Mouse (Mus musculus) inflammation-experienced regulatory T-cells, adult 6 months (primary cell): Measurements from ENCODE around the gene Cacna1d. TPM values are rescaled to one million over a fixed set of nuclear protein-coding genes. Genes with fewer than 3 reads are reported as not detected.

ENCODE experiments used
- ATAC-seq: one replicate; pipeline ENCODE4 v1.8.0; 2017
- polyA plus RNA-seq, 3 experiments: library from polyadenylated mRNA; unstranded; fragments of 100-300 nt; shearing (Covaris generic); gene quantifications; one replicate each; pipeline ENCODE4 v1.2.1; 2017

The Cacna1d gene
- 1 to 10 TPM; 1.4 to 3.4 (median 2.8) TPM for polyA plus RNA-seq

DNA sequence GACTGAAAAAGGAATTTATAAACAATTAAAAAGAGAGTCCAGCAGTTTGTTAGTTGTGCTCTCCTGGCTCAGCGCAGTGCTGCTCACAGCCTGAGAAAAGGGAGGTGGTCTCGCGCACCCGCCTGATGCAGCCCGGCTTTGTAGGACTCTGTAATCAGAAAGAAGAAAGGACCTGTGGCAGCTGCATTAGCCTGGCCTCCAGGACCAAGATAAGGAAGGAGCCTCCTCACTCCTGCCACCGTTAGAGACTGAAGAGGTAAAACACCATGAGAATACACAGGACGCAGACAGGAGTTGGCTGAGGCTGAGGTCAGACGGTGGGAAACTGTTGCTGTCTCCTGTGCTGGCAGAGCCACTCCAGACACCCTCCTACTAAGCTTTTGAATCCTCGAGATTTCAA lies at the start of gene Cacna1d:
Gene Cacna1d (minus strand): TSS at position 114 of the 400 bp plus-strand sequence.
- ATAC-seq, result no peak

DNA sequence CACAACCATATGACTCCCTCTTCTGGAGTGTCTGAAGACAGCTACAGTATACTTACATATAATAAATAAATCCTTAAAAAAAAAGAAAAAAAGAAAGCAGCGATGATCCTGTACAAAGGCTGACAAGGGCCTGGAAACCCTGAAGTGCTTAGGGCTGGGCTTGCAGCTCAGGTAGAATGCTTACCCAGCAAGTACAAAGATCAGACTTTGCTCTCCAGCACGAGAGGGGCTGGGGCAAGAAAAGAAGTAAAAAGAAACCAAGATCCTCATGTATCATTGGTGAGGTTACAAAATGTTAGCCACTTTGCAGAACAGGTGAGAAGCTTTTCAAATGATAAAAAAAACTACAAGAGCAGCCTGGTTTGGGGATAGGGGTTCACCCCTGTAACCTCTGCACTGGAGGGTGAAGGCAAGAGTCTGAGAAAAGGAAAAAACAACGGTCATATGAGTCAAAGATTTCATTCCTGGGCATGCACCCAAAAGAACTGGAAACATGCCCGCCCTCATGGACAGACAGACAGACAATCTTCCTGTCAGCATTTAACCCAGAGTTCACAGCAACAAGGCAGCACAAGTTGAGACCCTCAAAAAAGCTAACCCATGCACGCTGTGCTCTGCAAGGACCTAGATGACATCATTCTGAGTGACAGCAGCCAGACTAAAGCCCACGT lies 42.7 kb upstream of the Cacna1d start:
- ATAC-seq, result no peak

DNA sequence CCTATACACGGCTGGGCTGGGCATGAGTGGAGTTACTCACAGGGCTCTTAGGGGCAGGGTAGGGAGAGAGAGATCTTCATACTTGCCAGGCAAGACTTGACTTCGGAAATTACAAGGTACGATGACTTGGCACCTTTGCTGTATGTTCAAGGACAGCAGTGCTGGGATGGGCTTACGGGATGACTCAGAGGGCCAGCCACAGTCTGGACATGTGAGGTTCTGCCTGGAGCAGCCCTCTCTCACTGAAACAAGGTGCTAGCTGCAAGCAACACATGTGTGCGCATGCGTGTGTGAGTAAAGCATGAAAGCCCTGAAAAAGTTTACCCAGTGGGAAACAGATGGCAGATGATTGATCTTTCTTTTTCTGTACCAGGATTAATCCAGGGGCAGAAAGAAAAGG lies 40.6 kb upstream of the Cacna1d start:
- ATAC-seq, result no peak

DNA sequence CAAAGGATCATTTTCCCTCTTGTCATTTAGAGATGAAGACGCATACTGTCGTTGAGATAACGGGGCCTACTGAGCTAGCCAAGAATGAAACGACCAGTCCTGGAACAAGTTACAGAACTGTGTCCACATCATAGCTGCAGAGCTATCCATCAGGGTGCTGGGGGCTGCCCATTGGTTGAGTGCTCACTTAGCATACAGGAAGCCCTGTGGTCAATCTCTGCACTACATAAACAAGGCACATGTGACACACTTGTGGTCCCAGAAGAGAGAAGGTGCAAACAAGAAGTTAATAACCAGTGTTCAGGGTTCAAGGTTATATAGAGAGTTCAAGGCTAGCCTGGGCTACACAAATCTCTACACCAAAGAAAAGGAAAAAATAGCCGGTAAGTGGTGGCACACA lies 40.2 kb upstream of the Cacna1d start:
- no peak for ATAC-seq

DNA sequence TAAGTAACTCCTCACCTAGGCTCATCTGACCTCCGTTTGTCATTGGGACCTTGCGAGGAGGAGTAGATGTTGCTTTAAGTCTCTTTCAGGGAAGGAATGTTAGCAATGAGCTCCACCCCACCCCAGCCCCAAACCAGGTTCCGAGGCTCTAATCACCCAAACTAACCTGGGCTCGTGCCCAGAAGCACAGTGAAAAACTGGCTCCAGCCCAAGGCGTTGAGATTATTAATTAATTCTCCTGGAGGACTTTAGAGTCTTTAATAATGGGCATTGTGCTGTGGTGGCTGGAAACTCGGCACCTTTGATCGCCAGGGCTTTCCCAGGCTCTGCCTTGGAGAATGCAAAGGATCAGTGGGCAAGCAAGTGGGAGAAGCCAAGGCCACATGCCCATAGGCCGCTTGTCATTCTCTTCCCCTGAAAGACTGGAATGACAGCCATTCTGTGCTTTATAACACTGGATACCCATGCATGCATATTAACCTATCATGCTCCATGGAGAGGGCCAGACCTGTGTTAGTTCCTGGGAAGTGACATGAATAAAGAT lies 39.5 kb upstream of the Cacna1d start:
- no peak for ATAC-seq

DNA sequence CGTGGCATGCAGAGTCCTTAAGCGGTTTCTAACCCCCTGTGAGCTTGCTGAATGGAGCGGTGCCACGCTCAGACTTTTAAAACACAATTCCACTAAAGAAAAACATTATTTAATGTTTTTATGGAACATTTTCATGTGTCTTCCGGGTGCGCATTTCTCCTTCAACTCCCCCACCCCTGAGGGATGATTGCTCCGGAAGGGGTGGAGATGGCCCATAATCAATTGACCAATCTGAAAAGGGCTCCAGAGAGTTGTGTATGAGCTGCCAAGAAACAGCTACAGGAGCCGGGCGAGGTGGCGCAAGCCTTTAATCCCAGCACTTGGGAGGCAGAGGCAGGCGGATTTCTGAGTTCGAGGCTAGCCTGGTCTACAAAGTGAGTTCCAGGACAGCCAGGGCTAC lies 38.2 kb upstream of the Cacna1d start:
- ATAC-seq, result no peak

DNA sequence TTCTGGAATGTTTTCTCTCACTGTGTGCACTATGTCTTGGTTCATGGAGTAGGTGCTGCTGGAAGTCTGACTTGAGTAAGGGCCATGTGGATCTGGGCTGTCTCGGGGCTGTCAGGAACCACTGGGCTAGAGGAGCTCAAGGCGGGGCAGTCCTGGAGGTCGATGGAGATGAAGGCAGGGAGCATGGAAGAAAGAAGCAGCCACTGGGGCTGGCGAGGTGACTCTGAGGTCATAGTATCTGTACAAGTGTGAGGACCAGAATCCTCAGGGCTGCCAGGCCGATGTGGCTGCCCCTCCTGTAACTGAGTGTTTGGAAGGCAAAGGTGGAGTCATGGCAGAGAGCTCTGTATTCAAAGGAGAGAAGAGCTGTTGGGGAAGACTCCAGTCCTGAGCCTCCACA lies 37.7 kb upstream of the Cacna1d start:
- no peak for ATAC-seq

DNA sequence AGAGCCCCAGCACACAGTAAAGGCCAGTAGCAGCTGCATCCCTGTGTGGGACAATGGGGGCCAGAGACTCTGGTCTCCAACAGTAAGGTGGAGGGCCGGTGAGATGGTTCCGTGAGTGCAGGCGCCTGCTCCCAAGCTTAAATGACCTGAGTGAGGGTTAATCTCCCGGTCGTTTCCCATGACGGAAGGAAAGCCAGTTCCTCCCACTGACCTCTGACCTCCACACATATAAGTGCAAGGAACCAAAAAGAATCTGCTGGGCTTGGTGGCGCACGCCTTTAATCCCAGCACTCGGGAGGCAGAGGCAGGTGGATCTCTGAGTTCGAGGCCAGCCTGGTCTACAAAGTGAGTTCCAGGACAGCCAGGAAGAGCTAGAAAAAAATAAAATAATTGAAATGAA lies 37.1 kb upstream of the Cacna1d start:
- ATAC-seq, result no peak

DNA sequence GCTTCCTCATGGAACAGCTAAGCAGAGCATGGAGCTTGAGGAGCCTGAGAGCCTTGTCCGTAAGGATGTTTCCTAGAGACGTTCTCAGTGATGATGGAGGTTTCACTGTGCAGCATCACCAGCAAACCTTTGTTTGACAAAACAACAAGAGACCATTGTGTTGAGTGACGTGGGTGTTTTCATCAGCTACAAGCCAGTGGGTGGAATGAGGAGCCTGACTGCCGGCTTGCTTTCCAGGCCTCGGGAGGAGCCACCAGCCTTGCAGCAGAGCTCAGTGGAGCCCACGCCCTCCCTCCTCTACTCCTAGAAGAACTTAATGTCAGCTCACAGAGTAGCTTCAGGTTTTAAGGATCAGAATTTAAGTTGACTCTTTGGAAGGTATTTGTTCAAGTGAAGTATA lies 32.1 kb upstream of the Cacna1d start:
- ATAC-seq, result no peak

DNA sequence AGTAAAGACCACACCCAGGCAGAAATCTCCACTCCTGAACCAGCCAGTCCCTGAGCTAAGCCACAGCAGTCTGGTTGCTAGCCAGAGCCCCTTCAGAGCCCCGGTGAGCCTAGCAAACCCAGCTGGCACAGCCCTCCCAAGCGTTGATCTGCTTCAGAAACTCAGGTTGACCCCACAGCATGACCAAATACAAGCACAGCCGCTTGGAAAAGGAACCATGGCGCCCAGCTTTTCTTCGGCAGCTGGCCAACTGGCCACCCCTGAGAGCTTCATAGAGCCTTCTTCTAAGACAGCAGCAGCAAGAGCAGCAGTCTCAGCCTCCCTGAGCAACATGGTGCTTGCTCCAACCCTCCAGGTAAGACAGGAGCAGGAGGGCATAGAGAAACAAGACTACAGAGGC lies 28.1 kb upstream of the Cacna1d start:
- ATAC-seq, result no peak

DNA sequence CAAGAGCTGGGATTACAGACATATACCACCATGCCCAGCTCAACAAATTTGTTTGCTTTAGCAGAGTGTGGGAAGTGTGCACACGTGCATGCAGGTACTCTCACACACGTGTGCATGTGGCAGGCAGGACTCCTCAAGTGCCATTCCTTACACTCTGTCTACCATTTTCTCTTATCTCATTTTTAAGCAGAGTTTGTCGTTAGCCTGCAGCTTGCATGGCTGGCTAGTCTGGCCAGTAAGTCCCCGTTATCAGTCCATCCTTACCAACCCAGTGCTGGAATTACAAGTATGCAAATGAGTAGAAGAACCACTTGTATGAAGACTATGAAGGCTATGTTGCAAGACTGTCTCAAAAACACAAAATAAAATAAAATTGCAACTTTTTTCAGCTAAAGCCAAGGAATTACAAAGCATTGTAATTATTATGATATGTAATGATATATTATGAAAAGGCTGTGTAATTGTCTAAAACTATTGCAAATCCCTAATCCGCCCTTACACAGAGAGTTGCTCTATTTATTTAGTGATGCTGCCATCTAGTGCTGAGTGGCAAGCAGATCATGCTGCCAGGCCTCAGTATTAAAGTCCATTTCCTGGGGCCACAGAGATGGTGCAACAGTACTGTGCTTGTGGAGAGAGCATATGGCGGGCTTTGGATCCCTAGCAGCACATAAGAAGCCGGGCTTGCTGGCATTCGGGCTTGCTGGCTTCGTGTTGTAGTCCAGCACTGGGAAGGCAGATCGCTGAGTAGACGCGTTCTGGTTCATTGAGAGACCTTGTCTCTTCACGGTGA lies 24.9 kb upstream of the Cacna1d start:
- ATAC-seq, result no peak

DNA sequence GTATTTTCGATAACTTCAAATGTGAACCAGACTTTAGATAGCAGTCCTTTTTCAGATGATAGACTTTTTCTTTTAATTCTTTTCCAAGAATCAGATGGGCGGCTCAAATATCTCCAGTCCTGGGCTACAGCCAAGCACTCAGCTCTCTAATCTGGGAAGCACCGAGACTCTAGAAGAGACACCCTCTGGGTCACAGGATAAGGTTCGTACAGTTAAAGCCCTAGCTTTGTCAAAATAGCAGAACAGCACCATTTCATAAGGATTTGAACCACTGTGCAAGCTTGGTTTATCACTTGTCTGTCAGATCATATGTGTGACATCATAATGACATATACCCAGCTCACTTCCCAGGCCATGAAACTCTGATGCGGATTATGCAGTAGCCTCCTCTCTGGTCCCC lies 21.6 kb upstream of the Cacna1d start:
- ATAC-seq, result no peak

DNA sequence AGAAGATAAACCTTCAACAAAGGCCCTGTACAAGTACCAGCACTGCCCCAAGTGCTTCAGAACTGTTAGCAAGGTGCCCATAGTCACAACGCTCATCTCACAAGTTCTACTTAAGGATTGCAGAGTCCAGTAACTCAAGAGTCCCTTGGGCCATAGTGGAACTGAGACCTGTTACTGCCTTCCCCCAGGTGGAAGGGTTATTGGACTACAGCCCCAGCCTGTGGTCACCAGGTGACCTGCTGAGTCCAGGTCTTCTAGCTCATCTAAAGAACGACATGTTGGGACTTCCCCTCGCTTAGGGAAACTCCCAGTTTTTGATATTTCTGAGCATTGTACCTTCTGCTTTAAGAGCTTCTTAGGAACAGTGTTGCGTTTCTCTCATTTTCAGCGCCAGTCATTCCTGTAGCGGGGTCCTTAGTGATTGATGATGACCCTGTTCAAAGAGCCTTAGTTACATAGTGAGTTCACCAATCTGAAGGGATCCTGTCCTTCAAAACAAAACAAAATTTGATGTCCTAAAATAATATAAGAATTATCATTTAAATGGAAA lies 19.0 kb upstream of the Cacna1d start:
- no peak for ATAC-seq

DNA sequence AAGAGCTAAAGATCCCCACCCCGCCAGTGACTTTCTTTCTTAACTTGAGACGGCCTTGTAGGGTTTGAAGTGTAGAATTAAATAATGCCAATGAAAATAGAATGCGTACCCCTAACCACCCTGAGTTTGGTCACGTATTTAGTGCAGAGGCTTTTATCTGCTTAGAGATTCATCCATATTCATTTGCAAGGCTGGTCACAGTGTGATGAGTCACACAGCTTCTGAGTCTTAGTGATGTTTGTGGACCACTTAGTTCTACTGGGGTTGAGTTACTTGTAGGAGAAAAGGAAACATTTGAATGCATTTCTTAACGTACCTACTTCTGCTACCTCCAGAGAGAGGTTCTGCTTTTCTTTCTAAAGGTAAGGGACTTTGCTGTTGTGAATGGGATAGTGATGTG lies 13.7 kb upstream of the Cacna1d start:
- no peak for ATAC-seq

DNA sequence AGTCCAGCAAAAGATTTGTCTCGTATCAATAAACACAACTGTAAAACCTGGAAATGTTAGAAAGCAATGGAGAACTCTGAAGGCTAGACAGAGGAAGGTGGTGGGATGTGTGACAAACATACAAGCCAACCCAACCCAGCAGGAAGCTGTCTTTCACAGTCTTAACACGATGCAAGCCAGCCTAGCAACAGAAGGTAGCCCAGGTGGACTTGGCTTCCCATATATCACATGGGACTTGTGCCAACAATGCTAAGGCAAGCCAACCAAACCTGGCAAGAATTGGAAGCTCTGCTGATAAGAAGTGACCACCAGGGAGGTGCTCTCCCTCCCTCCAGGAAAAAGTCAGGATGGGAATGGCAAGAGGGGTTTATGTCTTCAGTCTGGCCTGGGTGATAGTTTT lies 6.9 kb upstream of the Cacna1d start:
- ATAC-seq, result no peak

DNA sequence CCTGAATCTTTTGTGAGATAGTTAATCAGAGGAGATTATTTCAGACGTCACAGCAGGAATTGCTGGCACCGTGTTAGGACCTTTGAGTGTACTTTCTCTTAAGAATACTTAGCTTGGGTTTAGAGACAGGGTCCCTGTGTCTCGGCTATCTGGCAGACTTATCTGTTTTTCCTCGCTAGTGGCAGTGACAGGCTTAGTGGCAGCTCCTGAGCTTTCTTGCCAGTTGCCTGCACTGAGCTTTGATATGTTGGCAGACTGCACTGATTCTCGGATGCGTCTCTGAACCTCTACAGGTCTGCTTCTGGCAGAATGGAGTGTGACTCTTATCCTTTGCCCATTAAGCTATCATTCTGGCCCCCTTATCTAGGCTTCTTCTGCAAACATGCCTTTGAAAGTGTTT lies 3.7 kb upstream of the Cacna1d start:
- ATAC-seq, result no peak

DNA sequence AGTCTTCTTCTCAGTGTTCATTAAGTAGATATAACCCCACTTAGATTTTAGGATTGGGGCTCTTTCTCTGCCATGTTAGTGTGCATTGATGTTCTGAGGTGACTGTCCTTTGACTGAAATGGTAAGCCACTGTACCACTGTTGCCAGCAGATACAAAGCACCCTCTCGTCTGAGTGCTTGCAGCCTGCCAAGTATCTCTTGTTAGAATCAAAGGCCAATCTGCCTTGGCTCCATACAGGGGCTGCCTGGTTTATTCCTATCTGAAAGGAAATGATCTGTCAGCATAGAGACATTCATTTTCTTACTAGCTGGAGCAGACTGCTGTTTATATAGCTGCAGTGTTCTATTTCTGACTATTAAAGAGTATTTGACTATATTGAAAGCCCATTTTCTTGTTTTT lies 2.0 kb upstream of the Cacna1d start:
- ATAC-seq, result no peak

DNA sequence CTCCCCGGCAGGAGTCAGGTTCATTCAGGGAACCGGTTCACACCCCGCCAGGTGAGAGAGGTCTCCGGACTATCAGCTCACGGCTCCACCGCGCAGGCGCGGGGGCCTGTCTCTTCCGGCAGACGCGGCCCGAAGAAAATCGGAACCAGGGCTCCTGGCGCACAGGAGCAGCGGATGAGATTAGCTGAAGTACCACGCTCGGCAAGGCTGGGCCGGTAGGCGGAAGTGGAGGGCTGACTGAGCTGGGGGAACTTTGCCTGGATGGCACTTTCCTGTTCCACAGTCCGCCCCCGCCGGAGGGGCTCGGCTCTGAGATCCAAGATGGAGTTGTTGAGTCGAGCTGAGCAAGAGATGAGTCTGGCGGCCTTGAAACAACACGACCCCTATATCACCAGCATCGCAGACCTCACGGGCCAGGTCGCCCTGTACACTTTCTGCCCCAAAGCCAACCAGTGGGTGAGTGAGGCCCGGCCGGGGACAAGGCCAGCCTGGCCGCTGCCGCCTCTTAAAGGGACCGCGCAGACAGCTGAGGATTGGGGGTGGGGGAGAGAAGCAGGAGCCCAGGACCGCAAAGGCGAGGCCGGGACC lies 11.8 kb downstream of the Cacna1d start, which contains the start of gene Dcp1a:
Gene Dcp1a (plus strand): TSS at position 175 of the 588 bp plus-strand sequence.
- peak; percentile 99 for ATAC-seq

DNA sequence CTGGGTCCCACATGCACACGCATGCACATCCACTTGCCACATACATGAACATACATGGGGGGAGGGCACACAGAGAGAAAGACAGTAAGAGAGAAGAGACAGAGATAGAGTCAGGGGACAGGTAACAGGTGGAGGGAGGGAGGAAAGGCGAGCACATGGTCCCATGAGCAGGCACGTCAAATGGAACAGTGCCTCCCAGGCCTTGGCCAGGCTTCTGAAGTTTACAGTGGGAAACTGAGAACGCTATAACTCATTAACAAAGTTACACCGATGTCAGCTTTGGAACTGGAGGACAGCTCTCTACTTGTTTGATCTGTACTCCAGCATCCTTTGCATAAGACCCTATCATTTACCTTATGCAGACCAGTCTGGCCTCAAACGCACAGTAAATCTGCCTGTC lies 16.8 kb downstream of the Cacna1d start:
- ATAC-seq, result no peak

DNA sequence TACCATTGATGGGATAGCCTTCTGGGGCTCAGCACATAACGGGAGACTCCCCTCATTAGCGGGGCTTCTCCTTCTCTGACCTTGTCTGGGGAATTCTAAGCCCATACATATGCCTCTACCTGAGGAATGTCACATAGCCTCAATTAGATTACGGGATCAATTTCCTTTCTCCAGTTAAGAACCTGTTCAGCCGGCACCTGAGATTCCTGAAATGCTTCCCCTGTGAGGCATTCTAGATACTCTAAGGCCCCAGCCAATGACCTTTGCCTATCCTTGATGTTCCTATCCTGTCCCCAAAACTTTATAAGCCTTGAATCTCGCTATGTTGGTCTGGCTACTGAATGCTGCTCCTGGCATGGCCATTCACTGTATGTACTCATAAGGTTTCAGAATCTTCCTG lies 17.6 kb downstream of the Cacna1d start:
- no peak for ATAC-seq

DNA sequence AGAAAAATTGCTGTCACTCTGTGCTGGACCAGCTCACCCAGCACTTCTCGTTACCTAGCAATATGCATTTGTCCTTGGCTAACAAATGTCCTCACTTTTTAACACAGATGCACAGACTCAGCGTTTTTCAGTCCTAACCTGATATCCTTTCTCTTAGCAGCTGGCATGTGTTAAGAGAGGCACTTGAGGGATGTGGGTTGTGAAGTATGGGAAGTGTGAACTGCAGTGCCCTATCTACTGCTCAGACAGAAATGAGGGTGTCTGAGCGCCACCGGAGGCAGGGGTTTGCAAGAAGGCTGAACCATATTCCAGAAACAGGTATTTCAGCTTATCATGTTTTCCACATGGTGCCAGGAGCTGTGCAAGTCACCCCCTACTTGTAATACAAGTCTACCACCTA lies 27.9 kb downstream of the Cacna1d start:
- no peak for ATAC-seq

DNA sequence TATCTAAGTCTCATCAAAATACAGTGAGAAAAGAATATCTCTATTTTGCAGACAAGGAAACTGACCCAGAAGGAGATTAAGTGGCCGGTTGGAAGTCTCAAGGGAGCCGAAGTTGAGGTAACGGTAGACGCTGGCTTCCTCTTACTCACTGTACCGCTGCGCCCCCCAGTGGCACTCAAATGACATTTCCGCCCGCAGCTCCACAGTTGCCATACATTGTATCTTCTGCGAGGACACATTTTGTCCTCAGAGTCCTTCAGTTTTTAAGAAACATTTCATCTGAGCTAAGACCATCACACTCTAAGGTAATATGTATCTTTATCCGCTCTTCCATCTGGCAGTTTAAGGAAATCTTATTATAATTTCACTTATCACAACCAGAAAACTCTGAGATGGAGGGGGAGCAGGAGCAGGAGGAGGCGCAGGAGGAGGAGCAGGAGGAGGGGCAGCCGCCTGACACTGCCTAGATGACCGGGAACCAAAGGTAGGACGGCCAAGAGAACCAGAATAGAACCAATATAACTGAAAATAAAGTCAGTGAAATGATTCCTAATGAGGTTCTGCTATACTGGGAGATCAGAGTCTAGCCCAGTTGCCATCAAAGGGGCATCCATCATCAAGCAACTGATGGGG lies 31.2 kb downstream of the Cacna1d start:
- peak; percentile 89 for ATAC-seq

DNA sequence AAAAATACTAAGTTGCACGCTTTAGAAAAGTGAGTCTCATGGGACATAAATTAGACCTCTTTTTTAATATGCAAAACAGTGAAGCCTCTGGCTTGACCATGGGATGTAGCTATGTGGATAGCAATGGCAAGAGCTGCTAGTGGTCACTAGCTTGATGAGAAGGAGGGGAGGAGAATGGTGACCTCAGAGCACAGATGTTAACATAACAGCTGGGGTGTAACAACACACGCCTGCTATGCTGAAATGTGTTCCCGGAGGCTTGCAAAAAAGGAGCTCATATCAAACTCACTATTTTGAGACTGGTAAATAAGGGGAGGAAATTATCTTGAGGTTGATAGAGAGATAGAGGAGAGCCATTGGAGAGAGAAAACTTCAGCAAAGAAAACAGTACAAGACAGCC lies 32.4 kb downstream of the Cacna1d start:
- ATAC-seq, result no peak
